Mouse (Mus musculus) left cerebral cortex, adult 2 months (tissue): ENCODE data around the gene Zfp667. TPM values are rescaled to one million over a fixed set of nuclear protein-coding genes. Genes with fewer than 3 reads are reported as not detected.
A peak's percentile ranks its signal among the peaks of the same experiment; 100 is the strongest.
"Not testable (repeated sequence)": the region's sequence is repeated elsewhere in the genome, so short reads cannot be mapped to it uniquely, and the experiment has no call there.

Source experiments
- DNase-seq, 2 experiments: peaks; one replicate each; pipeline ENCODE4 v3.0.0; 2021 to 2022; ENCODE audit warnings: low spot score in 2 of 2, mixed read lengths in 1 of 2; ENCODE audit errors: extremely low spot score in 1 of 2
- H3K27ac ChIP-seq: fragments of 200-600 bp; 2 replicates; pipeline ENCODE4 v1.8.1; 2022
- H3K4me3 ChIP-seq: fragments of 200-600 bp; 2 replicates; pipeline ENCODE4 v1.8.1; 2022
- CTCF ChIP-seq: fragments of 200-600 bp; IDR thresholded peaks from 2 replicates; pipeline ENCODE4 v1.8.1; 2022; ENCODE audit warnings: antibody characterized with exemption, mild to moderate bottlenecking, moderate library complexity
- intact Hi-C: fragments of 180-260 bp; cut with DNase I; formaldehyde crosslinking; loops from one replicate; pipeline ENCODE4 v1.15.1; 2025
- long read RNA-seq, 2 experiments: library from polyadenylated mRNA; stranded (forward); transcript quantifications; one replicate each; pipeline ENCODE4 v2.0.0; 2021; ENCODE audit warnings: borderline mapping rate in 2 of 2
- total RNA-seq, 2 experiments: library from RNA; stranded (reverse); gene quantifications; 2 replicates each; pipeline ENCODE4 v1.2.3; 2021

The Zfp667 gene
- total RNA-seq = 10 to 100 TPM; 12.8 to 14.1 TPM
- long read RNA-seq, experiment 1, transcript Zfp667-201 (5 exons, 3,672 nt) = major isoform, 10 of 15 reads
- long read RNA-seq, experiment 1, partial matches to known transcripts = 1 of 15 reads
- long read RNA-seq, experiment 1, other reads (novel, unspliced or antisense) = 4 of 15 reads
- long read RNA-seq, experiment 2, transcript Zfp667-201 (5 exons, 3,672 nt) = major isoform, 11 of 14 reads
- long read RNA-seq, experiment 2, partial matches to known transcripts = 0 of 14 reads
- long read RNA-seq, experiment 2, other reads (novel, unspliced or antisense) = 3 of 14 reads

DNA sequence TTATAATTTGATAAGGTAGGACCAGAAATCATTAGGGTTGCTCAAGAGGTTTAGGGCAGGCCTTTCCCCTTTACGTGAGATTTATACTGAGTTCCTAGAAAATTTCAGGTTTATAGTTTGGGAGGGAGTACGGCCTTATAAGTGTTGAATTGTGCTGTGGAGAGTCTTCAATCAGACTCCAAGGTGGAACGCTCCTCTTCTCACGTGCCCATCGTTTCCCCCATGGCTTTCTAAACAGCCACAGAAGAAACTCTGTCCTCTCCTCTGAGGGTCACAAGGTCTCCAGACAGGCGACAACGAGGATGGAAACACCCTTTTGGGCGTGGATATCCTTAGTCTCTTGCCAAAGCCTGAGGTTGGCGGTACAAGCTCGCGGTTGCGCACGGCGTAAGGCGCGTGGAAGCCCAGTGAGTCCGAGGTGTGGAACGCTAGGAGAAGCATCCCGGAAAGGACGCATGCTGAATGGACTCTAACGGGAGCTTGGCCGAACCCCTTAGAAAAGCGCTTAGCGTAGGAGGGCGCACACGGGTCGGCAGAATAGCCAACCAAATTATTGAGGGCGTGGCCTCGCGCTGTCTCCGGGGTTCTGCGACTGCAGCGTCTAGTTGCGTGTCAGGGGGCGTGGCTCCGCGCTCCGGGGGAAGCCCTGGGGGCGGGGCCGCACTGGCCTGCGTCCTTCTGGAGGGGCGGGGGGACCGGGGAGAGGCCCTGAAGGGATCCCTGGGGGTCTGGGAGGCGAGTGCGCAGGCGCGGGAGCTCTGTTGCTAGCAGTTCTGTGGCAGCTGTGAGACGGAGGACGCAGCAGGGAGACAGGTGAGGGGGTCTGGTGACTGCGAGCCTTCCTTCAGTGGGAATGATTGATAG lies at the start of gene Zfp667:
Gene Zfp667 (plus strand): TSS at position 738 of the 864 bp plus-strand sequence.
- Histone ChIP-seq H3K4me3 (peak within 1 kb of the TSS; percentile 50), H3K27ac (peak within 1 kb of the TSS; percentile 89)
- peak; percentile 97 to 99 for DNase-seq
- intact Hi-C loops = loop anchor here (5.0 to 10.0 kb wide), 2 partner anchors 41 to 161 kb away; no protein-coding TSS in a partner anchor
- TF ChIP-seq CTCF = no peak

- no peak for DNase-seq
- intact Hi-C loops = loop anchor here (1.0 kb wide), 1 partner anchor 44 kb away; no protein-coding TSS in a partner anchor
- TF ChIP-seq CTCF = no peak
- Histone ChIP-seq H3K4me3 (no peak overlapping the region), H3K27ac (no peak overlapping the region)
Observed at GRCm38 (mm10) chr7:6239787-6240186, 46.6 kb upstream of the Zfp667 start.

DNA sequence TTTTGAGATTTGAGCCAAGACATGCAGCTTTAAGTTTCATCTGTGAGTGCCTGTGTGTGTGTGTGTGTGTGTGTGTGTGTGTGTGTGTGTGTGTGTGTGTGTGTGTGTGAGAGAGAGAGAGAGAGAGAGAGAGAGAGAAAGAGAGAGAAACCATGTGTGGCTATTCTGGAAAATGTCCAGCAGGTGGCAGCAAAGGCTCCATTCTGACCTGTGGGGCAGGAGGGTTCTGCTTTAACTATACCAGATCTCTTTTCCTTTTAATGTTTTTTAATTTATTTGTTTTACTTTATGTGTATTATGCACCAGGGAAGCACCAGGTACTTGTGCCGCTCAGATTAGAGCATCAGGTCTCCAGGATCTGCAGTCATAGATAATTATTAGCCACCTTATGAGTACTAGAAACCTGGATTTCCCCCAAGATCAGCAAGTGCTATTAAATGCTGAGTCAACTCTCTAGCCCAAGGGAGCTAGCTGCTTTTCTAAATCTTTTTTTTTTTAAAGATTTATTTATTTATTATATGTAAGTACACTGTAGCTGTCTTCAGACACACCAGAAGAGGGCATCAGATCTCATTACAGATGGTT lies 45.4 kb upstream of the Zfp667 start:
- intact Hi-C loops = loop anchor here (1.0 kb wide), 1 partner anchor 42 kb away; no protein-coding TSS in a partner anchor
- peak; percentile 53 for TF ChIP-seq CTCF
- peak in 1 of 2 experiments; percentile 22 for DNase-seq
- not testable (repeated sequence) for H3K4me3 ChIP-seq, H3K27ac ChIP-seq

- no peak for DNase-seq
- Histone ChIP-seq H3K4me3 (no peak overlapping the region), H3K27ac (no peak overlapping the region)
- intact Hi-C loops = no loop called here
- TF ChIP-seq CTCF = no peak
Observed at GRCm38 (mm10) chr7:6244361-6245292, 41.8 kb upstream of the Zfp667 start.

- intact Hi-C loops = no loop called here
- DNase-seq = no peak
- no peak for TF ChIP-seq CTCF
- Histone ChIP-seq H3K4me3 (no peak within 1 kb of the TSS), H3K27ac (no peak within 1 kb of the TSS)
Observed at GRCm38 (mm10) chr7:6252410-6252809, 34.0 kb upstream of the Zfp667 start, which contains the start of gene Epp13. Epp13 (plus strand) TSS chr7:6252710.

- intact Hi-C loops = no loop called here
- TF ChIP-seq CTCF = no peak
- H3K27ac ChIP-seq = no peak overlapping the region
- no peak for DNase-seq
- no peak overlapping the region for H3K4me3 ChIP-seq
Observed at GRCm38 (mm10) chr7:6254451-6254850, 31.9 kb upstream of the Zfp667 start.

GRCm38 (mm10) chr7:6257386-6257785 lies 29.0 kb upstream of the Zfp667 start:
- DNase-seq = no peak
- intact Hi-C loops = loop anchor here (2.0 kb wide), 1 partner anchor 15 kb away; no protein-coding TSS in a partner anchor
- no peak for TF ChIP-seq CTCF
- Histone ChIP-seq H3K27ac (no peak overlapping the region), H3K4me3 (no peak overlapping the region)

DNA sequence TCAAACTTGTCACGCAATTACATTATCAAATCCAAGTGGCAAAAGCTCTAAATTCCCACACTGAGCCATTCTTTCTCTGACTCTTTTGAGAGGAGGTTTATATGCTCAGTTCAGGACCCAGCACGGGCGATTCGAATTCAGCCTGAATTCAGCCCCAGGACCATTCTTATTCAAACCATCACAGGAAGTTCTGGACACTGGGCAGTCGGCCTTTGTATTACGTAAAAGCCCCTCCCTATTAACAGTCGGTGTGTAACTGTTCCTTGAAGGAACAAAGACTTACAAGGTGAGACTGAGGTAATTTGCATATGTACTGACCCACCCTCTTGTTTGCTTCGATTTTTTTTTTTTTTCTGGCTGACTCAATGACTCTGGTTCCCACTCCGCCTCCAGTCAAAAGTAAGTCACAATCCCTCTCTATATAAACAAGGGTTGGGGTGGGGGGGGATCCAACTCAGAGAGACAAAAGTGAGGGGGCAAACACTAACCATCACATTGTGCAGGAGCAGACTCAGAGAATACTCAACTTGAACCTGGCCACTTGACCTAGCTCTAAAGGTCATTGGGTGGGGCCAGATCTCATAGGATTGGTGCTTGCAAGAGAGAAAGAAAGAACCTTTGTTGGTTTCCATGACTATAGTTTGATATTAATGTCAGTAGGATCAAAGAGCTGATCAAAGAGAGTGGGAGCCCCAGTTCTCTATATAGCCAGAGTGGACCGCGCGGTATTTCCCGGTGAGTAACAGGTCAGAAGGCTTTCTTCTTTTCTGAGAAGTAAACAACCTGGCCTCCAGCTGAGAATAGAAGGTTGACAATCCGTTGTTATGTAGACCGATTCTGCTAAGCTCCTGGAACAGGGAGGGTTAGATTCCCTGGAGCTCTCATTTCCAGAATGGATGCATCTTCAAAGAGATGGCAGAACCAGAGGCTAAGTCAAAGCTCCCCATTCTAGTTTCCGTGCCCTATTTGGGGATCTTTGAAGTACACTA lies 27.9 kb upstream of the Zfp667 start:
- TF ChIP-seq CTCF = no peak
- Histone ChIP-seq H3K4me3 (no peak overlapping the region), H3K27ac (no peak overlapping the region)
- intact Hi-C loops = no loop called here
- DNase-seq = no peak

DNA sequence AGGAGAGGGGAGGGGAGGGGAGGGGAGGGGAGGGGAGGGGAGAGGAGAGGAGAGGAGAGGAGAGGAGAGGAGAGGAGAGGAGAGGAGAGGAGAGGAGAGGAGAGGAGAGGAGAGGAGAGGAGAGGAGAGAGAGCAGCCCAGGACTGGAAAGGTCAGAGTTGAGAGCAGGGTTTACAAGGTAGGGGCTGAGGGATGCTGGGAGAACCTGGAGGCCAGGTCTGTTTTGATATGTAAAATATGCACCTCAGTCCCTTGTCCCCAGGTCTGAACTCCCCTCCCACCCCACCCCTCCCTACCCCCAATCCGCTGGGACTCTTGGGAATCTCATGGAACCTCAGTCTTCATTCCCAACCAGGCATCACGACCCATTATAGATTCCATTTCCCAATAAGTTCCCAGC lies 26.4 kb upstream of the Zfp667 start:
- intact Hi-C loops = loop anchor here (2.0 kb wide), 1 partner anchor 19 kb away; no protein-coding TSS in a partner anchor

GRCm38 (mm10) chr7:6262120-6262519 lies 24.3 kb upstream of the Zfp667 start:
- TF ChIP-seq CTCF = no peak
- intact Hi-C loops = no loop called here
- H3K4me3 ChIP-seq = no peak overlapping the region
- H3K27ac ChIP-seq = no peak overlapping the region
- no peak for DNase-seq

More for the DNA sequence above, 26.4 kb upstream of the Zfp667 start:
- H3K4me3 ChIP-seq, H3K27ac ChIP-seq, DNase-seq: not testable (repeated sequence)
